Mouse (Mus musculus) limb, embryonic 13.5 days (tissue): Measurements from ENCODE around the gene Gnptab. TPM values are rescaled to one million over a fixed set of nuclear protein-coding genes. Genes with fewer than 3 reads are reported as not detected.
"Not testable (repeated sequence)": the region's sequence is repeated elsewhere in the genome, so short reads cannot be mapped to it uniquely, and the experiment has no call there.

Source experiments
- ATAC-seq: fragments of 200-750 bp; cut with Nextera tagmentation; 2 replicates; pipeline ENCODE4 v1.8.0; 2017; ENCODE audit warnings: low read depth, moderate number of reproducible peaks, moderate TSS enrichment; ENCODE audit not compliant: low FRiP score
- H3K27ac ChIP-seq: fragments of 300-500 bp; sonication (generic); 2 replicates; pipeline ENCODE4 v1.5.1; 2015; ENCODE audit warnings: inconsistent platforms, mild to moderate bottlenecking, moderate library complexity
- H3K27me3 ChIP-seq: fragments of 300-500 bp; sonication (generic); 2 replicates; pipeline ENCODE4 v1.6.1; 2015; ENCODE audit warnings: mild to moderate bottlenecking, inconsistent platforms
- H3K36me3 ChIP-seq: fragments of 300-500 bp; sonication (generic); 2 replicates; pipeline ENCODE4 v1.6.1; 2015; ENCODE audit warnings: inconsistent platforms, mild to moderate bottlenecking, moderate library complexity
- H3K4me1 ChIP-seq: fragments of 300-500 bp; sonication (generic); 2 replicates; pipeline ENCODE4 v1.6.1; 2015; ENCODE audit warnings: inconsistent platforms
- H3K4me2 ChIP-seq: fragments of 300-500 bp; sonication (generic); replicated peaks from 2 replicates; pipeline ENCODE4 v1.6.1; 2015; ENCODE audit warnings: inconsistent platforms, mild to moderate bottlenecking, moderate library complexity
- H3K4me3 ChIP-seq: fragments of 300-500 bp; sonication (generic); 2 replicates; pipeline ENCODE4 v1.5.1; 2015; ENCODE audit warnings: moderate library complexity, mild to moderate bottlenecking, inconsistent platforms
- H3K9ac ChIP-seq: fragments of 300-500 bp; sonication (generic); 2 replicates; pipeline ENCODE4 v1.6.1; 2015; ENCODE audit warnings: mild to moderate bottlenecking, inconsistent platforms
- H3K9me3 ChIP-seq: fragments of 300-500 bp; sonication (generic); 2 replicates; pipeline ENCODE4 v1.6.1; 2016; ENCODE audit warnings: inconsistent platforms
- WGBS: fragments of 180-500 bp; shearing (Covaris S2); methylation state at CpG from one replicate; pipeline ENCODE4 v1.1.7; 2015; 5-methylcytosine and 5-hydroxymethylcytosine counted together
- polyA plus RNA-seq: library from polyadenylated mRNA; unstranded; fragments of >200 nt; fragmentation: Nextera tagmentation; extraction: Ambion mirVana; gene quantifications from 2 replicates; pipeline ENCODE4 v1.2.1, GENCODE M21; 2015

Gnptab gene
- polyA plus RNA-seq, 1 experiment from 2014 or later = 8.7 TPM

- WGBS = 8% methylated on average over 21 of the region's 21 CpGs
- Histone ChIP-seq H3K36me3 (no peaks in the 10 kb centered on the region), H3K27me3 (peaks cover 36% of the 10 kb centered on the region), H3K4me3 (peak overlapping the region; percentile 59), H3K4me1 (peaks cover 7% of the 10 kb centered on the region), H3K27ac (no peak overlapping the region), H3K4me2 (peak overlapping the region; percentile 89), H3K9me3 (peaks cover 2% of the 10 kb centered on the region; the same call in 1 of the 2 replicates), H3K9ac (peak overlapping the region; percentile 67)
- peak; percentile 30; the same call in 1 of the 2 replicates for ATAC-seq
These were observed 22.6 kb upstream of the Gnptab start for GRCm38 (mm10) chr10:88356114-88356982.

GRCm38 (mm10) chr10:88356983-88357559, 21.9 kb upstream of the Gnptab start:
- peak; percentile 63 for ATAC-seq
- H3K4me2 ChIP-seq = peak overlapping the region; percentile 89
- no peak overlapping the region for H3K27ac ChIP-seq
- peak overlapping the region; percentile 59 for H3K4me3 ChIP-seq
- peaks cover 2% of the 10 kb centered on the region; the same call in 1 of the 2 replicates for H3K9me3 ChIP-seq
- peaks cover 36% of the 10 kb centered on the region for H3K27me3 ChIP-seq
- peak overlapping the region; percentile 67 for H3K9ac ChIP-seq
- 2% methylated on average over 37 of the region's 47 CpGs for WGBS
- H3K36me3 ChIP-seq = no peaks in the 10 kb centered on the region
- H3K4me1 ChIP-seq = 0 out of 2 replicates have a peak, but pooled peaks cover 4% of the 10 kb centered on the region

- 66% methylated on average over 1 of the region's 1 CpGs for WGBS
- peaks cover 12% of the 10 kb centered on the region for H3K27me3 ChIP-seq
- H3K36me3 ChIP-seq = no peaks in the 10 kb centered on the region
- ATAC-seq = no peak
- no peak overlapping the region for H3K4me2 ChIP-seq
- no peak overlapping the region for H3K4me3 ChIP-seq
- H3K4me1 ChIP-seq = no peaks in the 10 kb centered on the region
- peaks cover 2% of the 10 kb centered on the region; the same call in 1 of the 2 replicates for H3K9me3 ChIP-seq
- H3K27ac ChIP-seq = no peak overlapping the region
- no peak overlapping the region for H3K9ac ChIP-seq
These were observed 16.7 kb upstream of the Gnptab start for GRCm38 (mm10) chr10:88362218-88362617.

- no peaks in the 10 kb centered on the region for H3K9me3 ChIP-seq
- no peak overlapping the region for H3K4me2 ChIP-seq
- 88% methylated on average over 3 of the region's 3 CpGs for WGBS
- H3K27me3 ChIP-seq = no peaks in the 10 kb centered on the region
- no peak overlapping the region for H3K9ac ChIP-seq
- H3K27ac ChIP-seq = no peak overlapping the region
- no peak overlapping the region for H3K4me3 ChIP-seq
- no peaks in the 10 kb centered on the region for H3K36me3 ChIP-seq
- no peak for ATAC-seq
- no peaks in the 10 kb centered on the region for H3K4me1 ChIP-seq
These were observed 14.7 kb upstream of the Gnptab start for GRCm38 (mm10) chr10:88364221-88364620.

GRCm38 (mm10) chr10:88369233-88369632, 9.7 kb upstream of the Gnptab start:
- Histone ChIP-seq H3K36me3 (no peaks in the 10 kb centered on the region), H3K4me1 (no peaks in the 10 kb centered on the region), H3K4me2 (no peak overlapping the region), H3K9ac (no peak overlapping the region), H3K27ac (no peak overlapping the region), H3K27me3 (no peaks in the 10 kb centered on the region), H3K4me3 (no peak overlapping the region), H3K9me3 (no peaks in the 10 kb centered on the region)
- ATAC-seq = no peak
- WGBS = 49% methylated on average over 4 of the region's 4 CpGs

- 6% methylated on average over 2 of the region's 2 CpGs for WGBS
These were observed 7.1 kb upstream of the Gnptab start for GRCm38 (mm10) chr10:88371793-88372192.

GRCm38 (mm10) chr10:88372436-88372835, 6.5 kb upstream of the Gnptab start:
- no peak overlapping the region for H3K9ac ChIP-seq
- H3K9me3 ChIP-seq = no peaks in the 10 kb centered on the region
- ATAC-seq = no peak
- peaks cover 3% of the 10 kb centered on the region for H3K4me1 ChIP-seq
- H3K4me2 ChIP-seq = no peak overlapping the region
- H3K27ac ChIP-seq = no peak overlapping the region
- no peaks in the 10 kb centered on the region for H3K36me3 ChIP-seq
- H3K27me3 ChIP-seq = no peaks in the 10 kb centered on the region
- H3K4me3 ChIP-seq = no peak overlapping the region
- 82% methylated on average over 4 of the region's 4 CpGs for WGBS

More at GRCm38 (mm10) chr10:88371793-88372192, 7.1 kb upstream of the Gnptab start:
- ATAC-seq = no peak
- Histone ChIP-seq H3K4me1 (peaks cover 3% of the 10 kb centered on the region), H3K4me2 (no peak overlapping the region), H3K36me3 (no peaks in the 10 kb centered on the region), H3K4me3 (no peak overlapping the region), H3K27ac (no peak overlapping the region), H3K27me3 (no peaks in the 10 kb centered on the region), H3K9ac (no peak overlapping the region), H3K9me3 (no peaks in the 10 kb centered on the region)

- not testable (repeated sequence) for H3K9me3 ChIP-seq, H3K9ac ChIP-seq, ATAC-seq, H3K4me1 ChIP-seq, H3K36me3 ChIP-seq, H3K4me2 ChIP-seq, H3K27me3 ChIP-seq, H3K4me3 ChIP-seq, H3K27ac ChIP-seq
- 75% methylated on average over 2 of the region's 2 CpGs for WGBS
These were observed 6.0 kb upstream of the Gnptab start for GRCm38 (mm10) chr10:88372945-88373344.

GRCm38 (mm10) chr10:88374984-88375383, 3.9 kb upstream of the Gnptab start:
- no peak overlapping the region for H3K4me3 ChIP-seq
- H3K4me1 ChIP-seq = peaks cover 6% of the 10 kb centered on the region
- H3K4me2 ChIP-seq = no peak overlapping the region
- H3K9me3 ChIP-seq = no peaks in the 10 kb centered on the region
- WGBS = 41% methylated on average over 10 of the region's 10 CpGs
- H3K9ac ChIP-seq = no peak overlapping the region
- no peaks in the 10 kb centered on the region for H3K27me3 ChIP-seq
- H3K27ac ChIP-seq = no peak overlapping the region
- H3K36me3 ChIP-seq = no peaks in the 10 kb centered on the region
- ATAC-seq = no peak

GRCm38 (mm10) chr10:88376770-88377169, 2.2 kb upstream of the Gnptab start:
- Histone ChIP-seq H3K4me1 (peaks cover 19% of the 10 kb centered on the region), H3K27me3 (no peaks in the 10 kb centered on the region), H3K9me3 (no peaks in the 10 kb centered on the region), H3K4me3 (no peak overlapping the region), H3K36me3 (no peaks in the 10 kb centered on the region), H3K4me2 (no peak overlapping the region), H3K9ac (no peak overlapping the region), H3K27ac (no peak overlapping the region)
- WGBS = 11% methylated on average over 11 of the region's 11 CpGs
- ATAC-seq = no peak

- no peak for ATAC-seq
- H3K4me1 ChIP-seq = peaks cover 19% of the 10 kb centered on the region
- H3K27me3 ChIP-seq = no peaks in the 10 kb centered on the region
- no peak overlapping the region for H3K4me3 ChIP-seq
- no peaks in the 10 kb centered on the region for H3K9me3 ChIP-seq
- no peak overlapping the region for H3K9ac ChIP-seq
- no peaks in the 10 kb centered on the region for H3K36me3 ChIP-seq
- no peak overlapping the region for H3K4me2 ChIP-seq
- 82% methylated on average over 4 of the region's 4 CpGs for WGBS
- H3K27ac ChIP-seq = no peak overlapping the region
These were observed 1.3 kb upstream of the Gnptab start for GRCm38 (mm10) chr10:88377666-88378065.

GRCm38 (mm10) chr10:88380002-88380401, 1.1 kb downstream of the Gnptab start:
- Histone ChIP-seq H3K27me3 (no peaks in the 10 kb centered on the region), H3K9me3 (no peaks in the 10 kb centered on the region), H3K4me1 (peaks cover 25% of the 10 kb centered on the region), H3K27ac (no peak overlapping the region), H3K9ac (peak overlapping the region; percentile 82), H3K4me2 (peak overlapping the region; percentile 81), H3K4me3 (peak overlapping the region; percentile 77), H3K36me3 (no peaks in the 10 kb centered on the region)
- ATAC-seq = no peak
- under 1% methylated on average over 11 of the region's 11 CpGs for whole genome bisulfite sequencing
